Mouse (Mus musculus) lung, embryonic 16.5 days (tissue): Measurements from ENCODE around the gene Rpl23a. TPM values are rescaled to one million over a fixed set of nuclear protein-coding genes. Genes with fewer than 3 reads are reported as not detected.

Experiments used
- ATAC-seq: fragments of 200-750 bp; cut with Nextera tagmentation; 2 replicates; pipeline ENCODE4 v1.8.0; 2017; ENCODE audit warnings: low read depth, mild to moderate bottlenecking, moderate library complexity
- H3K27ac ChIP-seq: fragments of 300-500 bp; sonication (generic); 2 replicates; pipeline ENCODE4 v1.5.1; 2014; ENCODE audit warnings: mild to moderate bottlenecking, control low read depth, low read length
- H3K27me3 ChIP-seq: fragments of 300-500 bp; sonication (generic); 2 replicates; pipeline ENCODE4 v1.6.1; 2014; ENCODE audit warnings: low read depth, low read length, mixed read lengths; ENCODE audit not compliant: control insufficient read depth, insufficient read depth
- H3K36me3 ChIP-seq: fragments of 300-500 bp; sonication (generic); 2 replicates; pipeline ENCODE4 v1.6.1; 2014; ENCODE audit warnings: low read length; ENCODE audit not compliant: control insufficient read depth, insufficient read depth
- H3K4me1 ChIP-seq: fragments of 300-500 bp; sonication (generic); replicated peaks from 2 replicates; pipeline ENCODE4 v1.6.1; 2014; ENCODE audit warnings: low read length, mixed read lengths; ENCODE audit not compliant: control insufficient read depth, insufficient read depth
- H3K4me2 ChIP-seq: fragments of 300-500 bp; sonication (generic); 2 replicates; pipeline ENCODE4 v1.6.1; 2014; ENCODE audit warnings: low read depth, low read length, control low read depth
- H3K4me3 ChIP-seq: fragments of 300-500 bp; sonication (generic); 2 replicates; pipeline ENCODE4 v1.5.1; 2014; ENCODE audit warnings: mild to moderate bottlenecking, low read length, control low read depth
- H3K9ac ChIP-seq: fragments of 300-500 bp; sonication (generic); 2 replicates; pipeline ENCODE4 v1.6.1; 2014; ENCODE audit warnings: low read length, control low read depth
- H3K9me3 ChIP-seq: fragments of 300-500 bp; sonication (generic); 2 replicates; pipeline ENCODE4 v1.6.1; 2016; ENCODE audit warnings: low read length; ENCODE audit not compliant: control insufficient read depth
- WGBS: fragments of 180-500 bp; shearing (Covaris S2); extraction: QIAGEN DNeasy Blood & Tissue Kit; methylation state at CpG from one replicate; pipeline ENCODE4 v1.1.7; 2014; 5-methylcytosine and 5-hydroxymethylcytosine counted together
- polyA plus RNA-seq: library from polyadenylated mRNA; unstranded; fragments of >200 nt; fragmentation: Nextera tagmentation; extraction: Ambion mirVana; gene quantifications from 2 replicates; pipeline ENCODE4 v1.2.1, GENCODE M21; 2015

The Rpl23a gene
- polyA plus RNA-seq, 1 experiment from 2014 or later, result 1,426 TPM

GRCm38 (mm10) chr11:78205361-78206206 is 22.2 kb upstream of the Rpl23a start:
- ATAC-seq, result no peak
- Histone ChIP-seq H3K4me2 (no peak overlapping the region), H3K9ac (no peak overlapping the region), H3K4me1 (no peaks in the 10 kb centered on the region), H3K9me3 (no peaks in the 10 kb centered on the region), H3K27ac (no peak overlapping the region), H3K36me3 (peaks cover 41% of the 10 kb centered on the region), H3K27me3 (no peaks in the 10 kb centered on the region), H3K4me3 (no peak overlapping the region)
- 68% methylated on average over 13 of the region's 13 CpGs for WGBS

- H3K36me3 ChIP-seq, result peaks cover 36% of the 10 kb centered on the region
- H3K27ac ChIP-seq, result no peak overlapping the region
- no peaks in the 10 kb centered on the region for H3K27me3 ChIP-seq
- H3K9ac ChIP-seq, result no peak overlapping the region
- no peak for ATAC-seq
- H3K4me2 ChIP-seq, result no peak overlapping the region
- 74% methylated on average over 6 of the region's 6 CpGs for WGBS
- H3K9me3 ChIP-seq, result no peaks in the 10 kb centered on the region
- no peaks in the 10 kb centered on the region for H3K4me1 ChIP-seq
- no peak overlapping the region for H3K4me3 ChIP-seq
Measured at GRCm38 (mm10) chr11:78204287-78204686, 20.9 kb upstream of the Rpl23a start.

- ATAC-seq, result no peak
- H3K27ac ChIP-seq, result no peak overlapping the region
- H3K36me3 ChIP-seq, result peaks cover 19% of the 10 kb centered on the region
- no peak overlapping the region for H3K4me3 ChIP-seq
- no peak overlapping the region for H3K4me2 ChIP-seq
- WGBS, result 84% methylated on average over 3 of the region's 3 CpGs
- no peaks in the 10 kb centered on the region for H3K9me3 ChIP-seq
- H3K9ac ChIP-seq, result no peak overlapping the region
- no peaks in the 10 kb centered on the region for H3K27me3 ChIP-seq
- no peaks in the 10 kb centered on the region for H3K4me1 ChIP-seq
Measured at GRCm38 (mm10) chr11:78202372-78202771, 19.0 kb upstream of the Rpl23a start.

- Histone ChIP-seq H3K27ac (peak overlapping the region; percentile 9), H3K36me3 (peaks cover 14% of the 10 kb centered on the region)
- no peak; the same call in 1 of the 2 replicates for ATAC-seq
Measured at GRCm38 (mm10) chr11:78195101-78195863, 11.9 kb upstream of the Rpl23a start.

GRCm38 (mm10) chr11:78194411-78195100 is 11.2 kb upstream of the Rpl23a start:
- peaks cover 17% of the 10 kb centered on the region for H3K4me1 ChIP-seq
- H3K9ac ChIP-seq, result peak overlapping the region; percentile 52
- H3K27me3 ChIP-seq, result no peaks in the 10 kb centered on the region
- 2% methylated on average over 30 of the region's 30 CpGs for WGBS
- H3K9me3 ChIP-seq, result no peaks in the 10 kb centered on the region
- peak overlapping the region; percentile 79 for H3K4me2 ChIP-seq
- H3K4me3 ChIP-seq, result peak overlapping the region; percentile 51
- peak; percentile 84 for ATAC-seq
- peak overlapping the region; percentile 26 for H3K27ac ChIP-seq
- H3K36me3 ChIP-seq, result peaks cover 14% of the 10 kb centered on the region

More at GRCm38 (mm10) chr11:78195101-78195863, 11.9 kb upstream of the Rpl23a start:
- H3K4me1 ChIP-seq, result peaks cover 10% of the 10 kb centered on the region
- H3K9me3 ChIP-seq, result no peaks in the 10 kb centered on the region
- 55% methylated on average over 23 of the region's 23 CpGs for WGBS
- H3K9ac ChIP-seq, result peak overlapping the region; percentile 52
- H3K4me2 ChIP-seq, result peak overlapping the region; percentile 79
- H3K27me3 ChIP-seq, result no peaks in the 10 kb centered on the region
- peak overlapping the region; percentile 51 for H3K4me3 ChIP-seq

GRCm38 (mm10) chr11:78193113-78193512 is 9.7 kb upstream of the Rpl23a start, which contains the start of gene Proca1:
TSS of gene Proca1 (plus strand) at chr11:78193392.
- no peak for ATAC-seq
- no peaks in the 10 kb centered on the region for H3K9me3 ChIP-seq
- H3K4me2 ChIP-seq, result peak within 1 kb of the TSS; percentile 79
- peaks cover 14% of the 10 kb centered on the region for H3K36me3 ChIP-seq
- H3K27me3 ChIP-seq, result no peaks in the 10 kb centered on the region
- H3K9ac ChIP-seq, result no peak within 1 kb of the TSS; the same call in 1 of the 2 replicates
- peaks cover 19% of the 10 kb centered on the region for H3K4me1 ChIP-seq
- H3K4me3 ChIP-seq, result peak within 1 kb of the TSS; percentile 51
- peak within 1 kb of the TSS; percentile 18 for H3K27ac ChIP-seq
- 43% methylated on average over 1 of the region's 1 CpGs for WGBS

- peak overlapping the region; percentile 95 for H3K9ac ChIP-seq
- peak overlapping the region; percentile 70 for H3K4me2 ChIP-seq
- ATAC-seq, result no peak
- H3K27me3 ChIP-seq, result no peaks in the 10 kb centered on the region
- WGBS, result 34% methylated on average over 6 of the region's 6 CpGs
- peaks cover 14% of the 10 kb centered on the region for H3K4me1 ChIP-seq
- peak overlapping the region; percentile 100 for H3K27ac ChIP-seq
- no peaks in the 10 kb centered on the region for H3K9me3 ChIP-seq
- H3K4me3 ChIP-seq, result peak overlapping the region; percentile 75
- peaks cover 14% of the 10 kb centered on the region for H3K36me3 ChIP-seq
Measured at GRCm38 (mm10) chr11:78190041-78190440, 6.7 kb upstream of the Rpl23a start.

- peak overlapping the region; percentile 75 for H3K4me3 ChIP-seq
- H3K4me2 ChIP-seq, result peak overlapping the region; percentile 70
- peak overlapping the region; percentile 100 for H3K27ac ChIP-seq
- H3K9ac ChIP-seq, result peak overlapping the region; percentile 95
- ATAC-seq, result peak; percentile 91
- peaks cover 13% of the 10 kb centered on the region for H3K4me1 ChIP-seq
- no peaks in the 10 kb centered on the region for H3K9me3 ChIP-seq
- no peaks in the 10 kb centered on the region for H3K27me3 ChIP-seq
- under 1% methylated on average over 42 of the region's 42 CpGs for WGBS
- peaks cover 14% of the 10 kb centered on the region for H3K36me3 ChIP-seq
Measured at GRCm38 (mm10) chr11:78189234-78190040, 6.1 kb upstream of the Rpl23a start.
